Mouse (Mus musculus): ENCODE measurements around the gene Dbi.

- TF ChIP-seq GATA2 (IDR thresholded peaks at IDR 0.05; ENCODE audit: borderline replicate concordance, low read depth, low read length) (no peak), GATA1 (IDR thresholded peaks at IDR 0.05; ENCODE audit: borderline replicate concordance, low read length) (no peak), CTCF (IDR thresholded peaks at IDR 0.05; ENCODE audit: low read depth, low read length) (no peak)
Measured at GRCm38 (mm10) chr1:120140144-120140693, 19.3 kb upstream of the Dbi start.

Measured in G1E (cell line).